Mouse (Mus musculus) MEL (cell line): ENCODE data around the gene Gm3250.

Source experiments
- CHD2 ChIP-seq: IDR thresholded peaks from 2 replicates; pipeline ENCODE4 v1.6.1; 2011; ENCODE audit warnings: low read length, improper control_type of control experiment
- HCFC1 ChIP-seq: IDR thresholded peaks from 2 replicates; pipeline ENCODE4 v1.6.1; 2012; ENCODE audit warnings: low read depth, mild to moderate bottlenecking, inconsistent platforms, low read length, improper control_type of control experiment, moderate library complexity
- MEF2A ChIP-seq: IDR thresholded peaks from 2 replicates; pipeline ENCODE4 v1.6.1; 2014; ENCODE audit warnings: low read depth, mild to moderate bottlenecking, inconsistent platforms, low read length, improper control_type of control experiment; ENCODE audit not compliant: poor library complexity, insufficient replicate concordance, severe bottlenecking; ENCODE audit errors: extremely low read depth
- POLR2AphosphoS5 ChIP-seq: IDR thresholded peaks from 2 replicates; pipeline ENCODE4 v1.6.1; 2012; ENCODE audit warnings: low read depth, borderline replicate concordance, mild to moderate bottlenecking, inconsistent platforms, low read length, moderate library complexity, mixed read lengths

GRCm38 (mm10) chr10:77738929-77739328, 43.4 kb downstream of the Gm3250 start:
- TF ChIP-seq MEF2A (no peak), POLR2AphosphoS5 (no peak), HCFC1 (no peak), CHD2 (no peak)
